Mouse (Mus musculus): Measurements from ENCODE around the gene Trabd2b.

- TF ChIP-seq CTCF (IDR thresholded peaks at IDR 0.05; ENCODE audit: borderline replicate concordance, extremely low read depth, insufficient read depth, insufficient read length) (no peak), POLR2A (IDR thresholded peaks at IDR 0.05; ENCODE audit: borderline replicate concordance, extremely low read depth, insufficient read depth, insufficient read length, poor library complexity, severe bottlenecking) (no peak)
Observed at GRCm38 (mm10) chr4:114659876-114660275, 253.4 kb downstream of the Trabd2b start.
